ENCODE assay signal across 11 mouse cellular contexts in genomic region chr1:186719708-186720107, GRCm38 (mm10). TPM values are rescaled to one million over a fixed set of nuclear protein-coding genes. Genes with fewer than 3 reads are reported as not detected.
DNase-seq lines count a peak whose midpoint lies in the region; ATAC-seq and TF ChIP-seq lines count a peak whose summit lies in the region.
"Had no signal": no experiment of that assay in that cellular context is flagged by ENCODE, and none has a peak within 500 bp of the region (broad histone marks: within the 10 kb centered on the region; RNA-seq: fewer than 3 reads in every experiment).

No protein-coding gene starts in this region.

- H3K4me3 ChIP-seq in left cerebral cortex, adult 2 months: no peak overlapping the region
- H3K4me3 ChIP-seq: forebrain, embryonic 10.5 days had no signal

- H3K27ac ChIP-seq in left cerebral cortex, adult 2 months: no peak overlapping the region
- H3K27ac ChIP-seq: forebrain, embryonic 10.5 days had no signal

- in situ Hi-C loops in Patski (cut with MboI; ENCODE audit: low pct_unique_long_range_greater_than_20kb): loop anchor here (5.0 to 25.0 kb wide), 4 partner anchors 707 to 1175 kb away; no protein-coding TSS in a partner anchor

- H3K27me3 ChIP-seq in Patski: no peaks in the 10 kb centered on the region

- CTCF ChIA-PET in Patski (lab: Charles Lee): interaction anchor here (1.2 to 1.4 kb wide), 3 partner anchors 12 to 1173 kb away, joined by 3 to 4 read pairs (median 4); no protein-coding TSS in a partner anchor

- ATAC-seq in Patski: no peak

- intact Hi-C loops in left cerebral cortex, adult 2 months (cut with DNase I): loop anchor here (5.0 to 10.0 kb wide), 3 partner anchors 467 to 965 kb away; partner anchors contain the start of gene Lyplal1

- DNase-seq in embryo, embryonic 10.5 days (ENCODE audit: low spot score): peak; percentile 40
- no peak for DNase-seq in embryo, embryonic 11 days
- DNase-seq in left cerebral cortex, adult 2 months (ENCODE audit: extremely low spot score in 1 of 2, low spot score in 2 of 2): no peak
- no peak for DNase-seq in left cerebral cortex, adult 18-20 months (ENCODE audit: low spot score in 2 of 2)
- DNase-seq in 3T3-L1 (ENCODE audit: low read depth, low spot score) (peak; percentile 44), Patski (ENCODE audit: low read depth, low spot score) (no peak)
- no peak for DNase-seq in natural killer cell, adult 2 months (ENCODE audit: low spot score in 2 of 2)
- DNase-seq in adrenal gland, postnatal 4 days (ENCODE audit: low spot score in 2 of 2): no peak
- DNase-seq: adrenal gland, adult 8-10 months; cerebellum, postnatal 36 days had no signal

- peak; percentile 32 for TF ChIP-seq CTCF in left cerebral cortex, adult 2 months (IDR thresholded peaks at IDR 0.05)
- TF ChIP-seq CTCF in Patski (IDR thresholded peaks at IDR 0.05): peak; percentile 56

- POLR2A ChIA-PET in Patski (lab: Charles Lee): no interaction called here

RNA-seq across cellular contexts. Expression of gene Tgfb2, which starts 13.9 kb away (rescaled TPM):
- total RNA-seq in left cerebral cortex, adult 2 months (2021): 1 to 10 TPM; 6.0 to 7.4 TPM
- 1 to 10 TPM; 4.6 to 5.4 TPM for total RNA-seq in left cerebral cortex, adult 18-20 months (2021)
- polyA plus RNA-seq in Patski (2021): 35.3 TPM
- total RNA-seq in adrenal gland, postnatal 4 days (2021): 1 to 10 TPM; 7.3 to 7.9 TPM

RNA-seq across cellular contexts. Expression of gene Rrp15, which starts 29.4 kb away (rescaled TPM):
- total RNA-seq in left cerebral cortex, adult 2 months (2021): 10 to 100 TPM; 13.1 to 15.8 TPM
- total RNA-seq in left cerebral cortex, adult 18-20 months (2021): 10 to 100 TPM; 12.9 to 13.3 TPM
- 48.7 TPM for polyA plus RNA-seq in Patski (2021)
- 10 to 100 TPM; 33.0 to 34.6 TPM for total RNA-seq in adrenal gland, postnatal 4 days (2021)

Comparison
In these comparisons a context has a peak if more than half of its experiments do, and no peak if none do; other contexts are left out.
1. DNase-seq: peak in embryo, embryonic 10.5 days (single experiment) and 3T3-L1 (single experiment); none in embryo, embryonic 11 days (single experiment), left cerebral cortex, adult 2 months (0 of 2), left cerebral cortex, adult 18-20 months (0 of 2), Patski (single experiment), natural killer cell, adult 2 months (0 of 2) and adrenal gland, postnatal 4 days (0 of 2).